Mouse (Mus musculus) kidney, adult 2 months (tissue): ENCODE data around the gene Selenbp1. TPM values are rescaled to one million over a fixed set of nuclear protein-coding genes. Genes with fewer than 3 reads are reported as not detected.

Source experiments
- DNase-seq: peaks from one replicate; pipeline ENCODE4 v3.0.0; 2021
- H3K27ac ChIP-seq: fragments of 200-500 bp; 2 replicates; pipeline ENCODE4 v1.5.1; 2012; ENCODE audit warnings: low read depth, low read length, control low read depth, inconsistent platforms; ENCODE audit not compliant: insufficient read depth
- H3K27me3 ChIP-seq: fragments of 200-500 bp; replicated peaks from 2 replicates; pipeline ENCODE4 v1.6.1; 2012; ENCODE audit warnings: mild to moderate bottlenecking, moderate library complexity, low read length, inconsistent platforms; ENCODE audit not compliant: control insufficient read depth, insufficient read depth
- H3K36me3 ChIP-seq: fragments of 200-500 bp; 2 replicates; pipeline ENCODE4 v1.6.1; 2012; ENCODE audit warnings: mild to moderate bottlenecking, moderate library complexity, low read length, inconsistent platforms; ENCODE audit not compliant: control insufficient read depth, insufficient read depth
- H3K4me1 ChIP-seq: fragments of 200-500 bp; 2 replicates; pipeline ENCODE4 v1.6.1; 2011; ENCODE audit warnings: low read length; ENCODE audit not compliant: control insufficient read depth, insufficient read depth
- H3K4me3 ChIP-seq: fragments of 200-500 bp; 2 replicates; pipeline ENCODE4 v1.5.1; 2011; ENCODE audit warnings: mild to moderate bottlenecking, low read depth, low read length, control low read depth; ENCODE audit not compliant: insufficient read depth
- CTCF ChIP-seq: fragments of 200-500 bp; conservative IDR thresholded peaks from 2 replicates; pipeline ENCODE4 v1.5.1; 2011; ENCODE audit warnings: low read depth, mild to moderate bottlenecking, control low read depth, low read length, moderate library complexity, mixed read lengths; ENCODE audit not compliant: insufficient read depth, insufficient read length
- POLR2A ChIP-seq: fragments of 200-500 bp; IDR thresholded peaks from one replicate; pipeline ENCODE4 v1.6.1; 2011; ENCODE audit warnings: low read depth, low read length, control low read depth
- WGBS: fragments of 180-500 bp; shearing (Covaris S2); methylation state at CpG from one replicate; pipeline ENCODE4 v1.1.7; 2018; 5-methylcytosine and 5-hydroxymethylcytosine counted together
- polyA plus RNA-seq: library from polyadenylated mRNA; depleted of rRNA; stranded (reverse); fragments of >200 nt; gene quantifications from 2 replicates; pipeline ENCODE4 v1.2.3, GENCODE M21; 2012; rRNA removed

Gene Selenbp1
- polyA plus RNA-seq, 1 experiment: 803 TPM

- H3K27ac ChIP-seq: no peak overlapping the region
- no peak for TF ChIP-seq CTCF
- TF ChIP-seq POLR2A: no peak
- no peaks in the 10 kb centered on the region for H3K27me3 ChIP-seq
- no peak overlapping the region for H3K4me3 ChIP-seq
- no peak for DNase-seq
- whole genome bisulfite sequencing: 90% methylated on average over 5 of the region's 5 CpGs
- peaks cover 5% of the 10 kb centered on the region; the same call in 1 of the 2 replicates for H3K4me1 ChIP-seq
- H3K36me3 ChIP-seq: no peaks in the 10 kb centered on the region
These were observed 40.8 kb downstream of the Selenbp1 start for GRCm38 (mm10) chr3:94973620-94974019.

- TF ChIP-seq POLR2A (no peak), CTCF (no peak)
- Histone ChIP-seq H3K27me3 (no peaks in the 10 kb centered on the region), H3K4me3 (peak overlapping the region; percentile 91), H3K4me1 (peaks cover 5% of the 10 kb centered on the region; the same call in 1 of the 2 replicates), H3K36me3 (no peaks in the 10 kb centered on the region), H3K27ac (peak overlapping the region; percentile 58)
- peak; percentile 45 for DNase-seq
- WGBS: 10% methylated on average over 9 of the region's 9 CpGs
These were observed 41.2 kb downstream of the Selenbp1 start for GRCm38 (mm10) chr3:94974026-94974527.

GRCm38 (mm10) chr3:94974528-94975422 is 41.9 kb downstream of the Selenbp1 start, which contains the start of gene Pi4kb:
Gene Pi4kb, plus strand, starts transcription at chr3:94974731.
- Histone ChIP-seq H3K27me3 (no peaks in the 10 kb centered on the region), H3K27ac (peak within 1 kb of the TSS; percentile 90), H3K4me3 (peak within 1 kb of the TSS; percentile 91), H3K4me1 (peaks cover 5% of the 10 kb centered on the region; the same call in 1 of the 2 replicates), H3K36me3 (no peaks in the 10 kb centered on the region)
- WGBS: under 1% methylated on average over 57 of the region's 57 CpGs
- DNase-seq: peak; percentile 94
- TF ChIP-seq POLR2A (peak; percentile 20), CTCF (0 out of 2 replicates have a peak, but pooled peaks have one; percentile 7)

GRCm38 (mm10) chr3:94984312-94984711 is 51.5 kb downstream of the Selenbp1 start:
- no peaks in the 10 kb centered on the region for H3K27me3 ChIP-seq
- no peak for DNase-seq
- peaks cover 6% of the 10 kb centered on the region; the same call in 1 of the 2 replicates for H3K4me1 ChIP-seq
- TF ChIP-seq CTCF (no peak), POLR2A (no peak)
- no peak overlapping the region for H3K4me3 ChIP-seq
- no peak overlapping the region for H3K27ac ChIP-seq
- WGBS: 90% methylated on average over 11 of the region's 11 CpGs
- H3K36me3 ChIP-seq: no peaks in the 10 kb centered on the region; the same call in 1 of the 2 replicates

GRCm38 (mm10) chr3:94985513-94985912 is 52.7 kb downstream of the Selenbp1 start:
- Histone ChIP-seq H3K4me3 (no peak overlapping the region), H3K27me3 (no peaks in the 10 kb centered on the region), H3K4me1 (peaks cover 6% of the 10 kb centered on the region; the same call in 1 of the 2 replicates), H3K36me3 (no peaks in the 10 kb centered on the region; the same call in 1 of the 2 replicates), H3K27ac (no peak overlapping the region)
- 89% methylated on average over 2 of the region's 2 CpGs for WGBS
- DNase-seq: peak; percentile 27
- TF ChIP-seq CTCF (no peak), POLR2A (no peak)

GRCm38 (mm10) chr3:94987578-94987977 is 54.7 kb downstream of the Selenbp1 start:
- Histone ChIP-seq H3K4me1 (peaks cover 6% of the 10 kb centered on the region; the same call in 1 of the 2 replicates), H3K27me3 (no peaks in the 10 kb centered on the region), H3K4me3 (no peak overlapping the region), H3K36me3 (no peaks in the 10 kb centered on the region; the same call in 1 of the 2 replicates), H3K27ac (no peak overlapping the region)
- DNase-seq: peak; percentile 47
- TF ChIP-seq CTCF: no peak
- TF ChIP-seq POLR2A: no peak

GRCm38 (mm10) chr3:94989159-94989761 is 56.4 kb downstream of the Selenbp1 start:
- no peaks in the 10 kb centered on the region for H3K27me3 ChIP-seq
- peaks cover 6% of the 10 kb centered on the region; the same call in 1 of the 2 replicates for H3K4me1 ChIP-seq
- peaks cover 6% of the 10 kb centered on the region for H3K36me3 ChIP-seq
- TF ChIP-seq CTCF (no peak), POLR2A (no peak)
- 40% methylated on average over 9 of the region's 9 CpGs for WGBS
- H3K27ac ChIP-seq: no peak overlapping the region
- peak; percentile 15 for DNase-seq
- no peak overlapping the region for H3K4me3 ChIP-seq

Other genes with a start within 250 kb of the Selenbp1 start
- 22.6 and 26.7 TPM in 2 replicates for gene Selenbp2, start 239.5 kb upstream of the Selenbp1 start, polyA plus RNA-seq
- gene Cgn, start 146.6 kb upstream of the Selenbp1 start, polyA plus RNA-seq: 6.0 and 6.8 TPM in 2 replicates
- gene Pogz, start 95.5 kb upstream of the Selenbp1 start, polyA plus RNA-seq: 19.7 and 21.0 TPM in 2 replicates
- gene Psmb4, start 46.1 kb upstream of the Selenbp1 start, polyA plus RNA-seq: 235 and 307 TPM in 2 replicates
- gene Rfx5, start 21.0 kb downstream of the Selenbp1 start, polyA plus RNA-seq: 10.3 and 12.8 TPM in 2 replicates
- 35.9 and 41.7 TPM in 2 replicates for gene Pi4kb, start 41.7 kb downstream of the Selenbp1 start, polyA plus RNA-seq
- 16.3 and 18.5 TPM in 2 replicates for gene Zfp687, start 82.4 kb downstream of the Selenbp1 start, polyA plus RNA-seq
- 136 TPM in 2 replicates for gene Psmd4, start 109.6 kb downstream of the Selenbp1 start, polyA plus RNA-seq
- gene Pip5k1a, start 173.9 kb downstream of the Selenbp1 start, polyA plus RNA-seq: 13.5 and 15.3 TPM in 2 replicates
- gene Vps72, start 178.0 kb downstream of the Selenbp1 start, polyA plus RNA-seq: 45.6 and 47.1 TPM in 2 replicates
- gene Tmod4, start 191.4 kb downstream of the Selenbp1 start, polyA plus RNA-seq: 0.19 and 3.1 TPM in 2 replicates
- gene Scnm1, start 201.0 kb downstream of the Selenbp1 start, polyA plus RNA-seq: 46.7 and 50.8 TPM in 2 replicates
- gene Lysmd1, start 201.0 kb downstream of the Selenbp1 start, polyA plus RNA-seq: 10.2 and 11.3 TPM in 2 replicates
- 4.1 and 6.8 TPM in 2 replicates for gene Tnfaip8l2, start 209.3 kb downstream of the Selenbp1 start, polyA plus RNA-seq
- 8.0 and 8.5 TPM in 2 replicates for gene Sema6c, start 227.4 kb downstream of the Selenbp1 start, polyA plus RNA-seq